Mouse (Mus musculus) small intestine, adult 2 months (tissue): ENCODE measurements around the gene Tceanc2.

Experiments
- CTCF ChIP-seq: fragments of 200-500 bp; IDR thresholded peaks from 2 replicates; pipeline ENCODE4 v1.5.1; 2012; ENCODE audit warnings: low read depth, mild to moderate bottlenecking, control low read depth, inconsistent platforms, low read length, moderate library complexity, mixed read lengths; ENCODE audit not compliant: insufficient replicate concordance, insufficient read length; ENCODE audit errors: extremely low read depth
- POLR2A ChIP-seq: fragments of 200-500 bp; IDR thresholded peaks from 2 replicates; pipeline ENCODE4 v1.6.1; 2012; ENCODE audit warnings: low read depth, mild to moderate bottlenecking, control low read depth, inconsistent platforms, low read length, moderate library complexity

- TF ChIP-seq CTCF (no peak), POLR2A (no peak)
These were observed 87.2 kb downstream of the Tceanc2 start for GRCm38 (mm10) chr4:107091696-107092095.
